Mouse (Mus musculus): ENCODE measurements around the gene Mcrs1.

- TF ChIP-seq EP300 (IDR thresholded peaks at IDR 0.05; ENCODE audit: low read depth) (no peak), CTCF (IDR thresholded peaks at IDR 0.05; ENCODE audit: low read depth) (no peak)
These were observed 38.8 kb upstream of the Mcrs1 start for GRCm38 (mm10) chr15:99290586-99290985.

Data from liver, postnatal 0 days (tissue).